Mouse (Mus musculus) lung, adult 2 months (tissue): Measurements from ENCODE around the gene Nedd4. TPM values are rescaled to one million over a fixed set of nuclear protein-coding genes. Genes with fewer than 3 reads are reported as not detected.
"Not testable (repeated sequence)": the region's sequence is repeated elsewhere in the genome, so short reads cannot be mapped to it uniquely, and the experiment has no call there.

Experiments used
- DNase-seq: peaks from one replicate; pipeline ENCODE4 v3.0.0; 2022
- H3K4me1 ChIP-seq: fragments of 200-500 bp; 2 replicates; pipeline ENCODE4 v1.6.1; 2011; ENCODE audit warnings: low read length; ENCODE audit not compliant: control insufficient read depth, insufficient read depth
- H3K4me3 ChIP-seq: fragments of 200-500 bp; replicated peaks from 2 replicates; pipeline ENCODE3; 2011; ENCODE audit warnings: low read depth, mild to moderate bottlenecking, control low read depth, low read length; ENCODE audit errors: extremely low read depth
- CTCF ChIP-seq: fragments of 200-500 bp; IDR thresholded peaks from 2 replicates; pipeline ENCODE4 v1.5.1; 2011; ENCODE audit warnings: mild to moderate bottlenecking, low read length, control low read depth; ENCODE audit not compliant: insufficient read depth
- POLR2A ChIP-seq: fragments of 200-500 bp; IDR thresholded peaks from 2 replicates; pipeline ENCODE4 v1.6.1; 2011; ENCODE audit warnings: low read depth, mild to moderate bottlenecking, control low read depth, low read length, borderline replicate concordance; ENCODE audit errors: extremely low read depth
- whole genome bisulfite sequencing: fragments of 180-500 bp; shearing (Covaris S2); methylation state at CpG from one replicate; pipeline ENCODE4 v1.1.7; 2018; 5-methylcytosine and 5-hydroxymethylcytosine counted together
- polyA plus RNA-seq: library from polyadenylated mRNA; depleted of rRNA; stranded (reverse); fragments of >200 nt; gene quantifications from 2 replicates; pipeline ENCODE4 v1.2.3, GENCODE M21; 2012

Gene Nedd4
- polyA plus RNA-seq, 1 experiment, result 165 TPM

DNA sequence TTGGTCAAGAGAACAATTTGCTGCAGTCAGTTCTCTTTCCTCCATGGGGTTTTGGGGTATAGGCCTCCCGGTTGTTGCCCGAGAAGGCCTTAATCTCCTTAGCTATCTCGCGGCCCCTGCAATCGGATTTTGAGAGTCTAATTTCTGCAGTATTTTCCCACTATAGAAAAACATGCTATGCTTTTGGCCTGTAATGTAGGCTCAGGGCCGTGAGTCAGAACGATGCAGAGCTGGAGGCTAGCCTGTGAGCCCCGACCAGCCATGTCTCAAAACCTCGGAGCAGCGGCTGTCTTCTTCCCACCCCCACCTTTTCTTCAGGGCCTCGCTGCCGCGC lies 618 bp upstream of the Nedd4 start:
- H3K4me1 ChIP-seq, result peaks cover 17% of the 10 kb centered on the region
- no peak for DNase-seq
- 2% methylated on average over 13 of the region's 13 CpGs for WGBS
- peak overlapping the region; percentile 77 for H3K4me3 ChIP-seq
- TF ChIP-seq POLR2A, result no peak
- TF ChIP-seq CTCF, result no peak

DNA sequence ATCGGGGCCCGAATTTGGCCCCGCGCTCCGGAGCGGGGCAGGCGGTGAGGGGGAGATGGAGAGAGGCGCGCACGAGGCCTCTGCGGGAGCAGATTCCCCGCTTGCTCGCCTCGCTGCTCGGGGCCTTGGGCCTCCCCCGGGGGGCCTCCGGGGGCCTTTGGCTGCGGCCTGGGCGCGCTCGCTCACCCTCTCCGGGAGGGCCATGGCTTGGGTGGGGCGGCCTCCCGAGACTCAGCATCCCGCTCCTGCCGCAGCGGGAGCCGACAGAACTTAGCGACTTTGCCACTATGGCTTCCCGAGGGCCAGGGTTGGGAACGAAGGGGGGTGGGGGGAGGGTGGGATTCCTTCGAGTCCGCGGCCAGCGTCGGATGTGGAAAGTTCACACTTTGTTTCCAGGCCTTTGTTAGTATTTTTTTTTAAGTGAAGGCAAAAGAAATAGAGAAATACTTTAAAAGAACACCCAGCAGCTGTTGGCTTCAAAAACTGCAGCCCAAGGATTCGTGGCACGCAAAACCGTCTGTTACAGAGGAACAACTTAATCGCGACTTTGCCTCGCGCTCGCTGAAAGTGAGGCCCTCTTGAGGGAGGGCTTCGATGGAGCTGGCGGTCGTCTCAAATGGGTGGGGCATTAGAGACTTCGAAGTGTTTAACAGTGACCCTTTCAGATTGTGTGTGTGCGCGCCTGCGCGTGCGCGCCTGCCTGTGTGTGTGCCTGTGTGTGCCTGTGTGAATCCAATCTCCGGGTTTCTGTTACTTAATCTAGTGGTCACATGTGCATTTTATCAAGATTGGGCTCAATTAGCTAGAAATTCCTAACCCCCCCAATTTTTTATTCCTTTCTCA lies 766 bp downstream of the Nedd4 start:
- peak overlapping the region; percentile 99 for H3K4me3 ChIP-seq
- H3K4me1 ChIP-seq, result peaks cover 20% of the 10 kb centered on the region
- TF ChIP-seq CTCF (no peak), POLR2A (peak; percentile 85; the same call in 1 of the 2 replicates)
- peak; percentile 75 for DNase-seq
- WGBS, result under 1% methylated on average over 55 of the region's 55 CpGs

DNA sequence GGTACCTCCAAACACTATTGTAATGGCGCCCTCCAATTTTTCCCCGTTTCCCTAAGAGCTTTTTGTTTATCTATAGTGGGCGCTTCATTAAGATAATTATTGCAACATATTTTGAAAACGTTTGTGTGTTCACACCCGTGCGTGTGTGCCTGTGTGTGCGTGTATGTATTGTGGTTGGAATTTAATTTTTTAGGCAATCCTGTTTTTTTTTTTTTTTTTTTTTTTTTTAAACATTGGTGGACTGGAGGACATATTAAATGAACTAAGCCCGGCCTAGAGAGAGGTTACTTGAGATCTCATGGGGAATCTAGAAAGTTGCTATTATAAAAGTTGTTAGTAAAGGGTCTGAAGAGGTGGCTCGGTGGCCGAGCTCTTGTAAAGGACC lies 1.4 kb downstream of the Nedd4 start:
- Histone ChIP-seq H3K4me3 (peak overlapping the region; percentile 99), H3K4me1 (peaks cover 20% of the 10 kb centered on the region)
- TF ChIP-seq CTCF (no peak), POLR2A (no peak)
- no peak for DNase-seq
- 12% methylated on average over 10 of the region's 10 CpGs for WGBS

DNA sequence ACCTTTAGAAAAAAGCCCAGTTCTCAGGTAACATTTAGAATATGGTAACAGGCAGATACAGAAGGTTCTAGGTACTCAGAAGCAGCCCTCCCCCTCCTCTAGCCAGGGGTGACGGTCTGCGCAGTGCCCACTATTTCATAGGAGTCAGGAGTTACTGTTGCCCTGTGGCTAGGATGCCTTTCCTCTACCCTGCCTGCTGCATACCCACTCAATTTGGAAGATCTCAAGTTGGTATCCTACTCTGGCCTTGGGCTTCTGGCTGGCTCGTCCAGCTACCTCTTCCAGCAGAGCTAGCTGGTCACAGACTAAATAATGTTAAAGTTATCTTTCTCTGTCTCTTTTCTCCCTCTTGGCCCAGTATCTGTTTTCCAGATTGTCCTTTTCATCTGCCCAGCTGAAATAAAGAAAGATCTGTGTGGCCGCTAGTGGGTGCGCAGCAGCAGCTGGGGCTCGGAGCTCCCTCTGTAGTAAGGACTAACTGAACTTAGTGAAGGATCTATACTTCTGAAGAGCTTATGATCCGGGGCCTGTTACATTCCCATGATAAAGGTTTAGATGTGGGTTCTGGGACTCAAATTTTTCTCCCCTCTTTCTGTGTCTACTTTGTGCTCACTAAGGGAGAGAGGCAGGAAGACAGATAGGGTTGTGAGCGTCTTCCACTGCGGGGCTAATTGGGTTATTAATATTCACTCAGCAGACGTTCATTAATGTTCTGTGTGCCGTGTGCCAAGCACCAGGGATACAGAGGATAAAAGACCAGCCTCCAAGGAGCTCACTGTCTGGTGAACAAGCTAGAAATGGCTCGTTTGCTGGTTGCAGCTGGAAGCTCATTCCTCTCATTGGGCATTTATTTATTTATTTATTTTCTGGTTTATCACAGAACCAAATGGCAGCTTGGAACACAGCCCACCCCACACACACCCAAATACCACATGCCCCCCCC lies 2.5 kb downstream of the Nedd4 start:
- WGBS, result 29% methylated on average over 12 of the region's 12 CpGs
- TF ChIP-seq POLR2A (no peak), CTCF (0 out of 2 replicates have a peak, but pooled peaks have one; percentile 7)
- Histone ChIP-seq H3K4me1 (peaks cover 20% of the 10 kb centered on the region), H3K4me3 (peak overlapping the region; percentile 36)
- DNase-seq, result no peak

DNA sequence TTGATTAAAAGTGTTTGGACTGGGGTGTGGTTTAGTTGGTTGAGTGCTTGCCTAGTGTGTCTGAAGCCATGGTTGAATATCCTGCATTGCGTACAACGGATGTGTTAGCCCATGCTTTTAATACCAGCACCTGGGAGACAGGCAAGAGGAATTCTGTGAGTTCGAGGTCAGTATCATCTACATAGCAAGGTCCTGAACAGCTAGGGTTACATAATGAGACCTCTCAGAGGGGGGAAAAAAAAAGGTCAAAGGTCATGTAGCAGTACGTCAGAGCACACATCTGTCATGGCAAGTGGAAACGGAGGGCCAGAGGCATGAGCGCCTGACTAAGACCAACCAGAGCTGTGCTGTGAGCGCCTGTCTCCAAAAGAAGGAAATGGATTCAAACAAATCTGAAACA lies 3.4 kb downstream of the Nedd4 start:
- H3K4me3 ChIP-seq, result no peak overlapping the region
- H3K4me1 ChIP-seq, result peaks cover 20% of the 10 kb centered on the region
- DNase-seq, result no peak
- TF ChIP-seq POLR2A, result no peak
- TF ChIP-seq CTCF, result no peak
- 37% methylated on average over 7 of the region's 7 CpGs for WGBS

DNA sequence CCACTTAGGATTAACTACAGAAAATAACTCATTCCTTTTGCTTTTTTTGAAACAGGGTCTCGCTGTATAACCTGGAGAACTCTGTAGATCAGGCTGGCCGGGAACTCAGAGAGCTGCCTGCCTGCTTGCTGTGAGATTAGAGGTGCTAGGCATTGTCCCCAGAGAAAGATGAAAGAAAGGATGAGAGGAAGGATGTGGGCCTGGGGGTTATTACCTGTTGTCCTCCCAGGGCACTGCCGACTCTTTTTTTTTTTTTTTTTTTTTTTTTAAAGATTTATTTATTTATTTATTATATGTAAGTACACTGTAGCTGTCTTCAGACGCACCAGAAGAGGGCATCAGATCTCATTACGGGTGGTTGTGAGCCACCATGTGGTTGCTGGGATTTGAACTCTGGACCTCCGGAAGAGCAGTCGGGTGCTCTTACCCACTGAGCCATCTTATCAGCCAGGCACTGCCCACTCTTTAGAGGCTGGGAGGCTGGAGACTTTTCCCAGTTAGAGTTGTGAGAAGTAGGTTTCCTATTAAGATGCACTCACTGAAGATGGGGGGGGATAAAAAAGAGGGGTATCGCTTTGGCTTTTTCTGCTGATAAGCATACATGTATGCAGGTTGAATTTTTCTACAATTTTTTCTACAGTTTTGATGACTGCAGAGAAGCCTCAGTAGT lies 4.3 kb downstream of the Nedd4 start:
- H3K4me3 ChIP-seq, DNase-seq: not testable (repeated sequence)
- peaks cover 20% of the 10 kb centered on the region for H3K4me1 ChIP-seq
- 57% methylated on average over 7 of the region's 8 CpGs for WGBS

DNA sequence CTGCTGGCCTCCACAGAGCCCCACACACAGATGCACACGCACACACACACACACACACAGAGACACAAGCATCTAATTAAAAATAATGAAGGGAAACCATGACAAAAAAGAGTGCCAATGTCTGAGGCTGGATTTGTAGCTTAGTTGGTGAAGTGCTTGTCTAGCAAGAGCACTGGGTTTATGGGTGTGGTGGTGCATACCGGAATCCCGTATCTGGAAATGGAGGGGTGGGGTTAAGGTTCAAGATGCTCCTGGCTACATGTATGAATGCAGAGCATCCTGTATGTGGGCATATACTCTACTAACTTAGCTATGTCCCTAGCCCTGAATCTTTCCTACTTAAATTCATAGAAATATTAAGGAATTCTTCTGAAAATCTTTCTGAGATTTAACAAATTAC lies 5.0 kb downstream of the Nedd4 start:
- DNase-seq, result no peak
- no peak for TF ChIP-seq CTCF
- no peak for TF ChIP-seq POLR2A
- Histone ChIP-seq H3K4me1 (peaks cover 20% of the 10 kb centered on the region), H3K4me3 (no peak overlapping the region)
- 39% methylated on average over 3 of the region's 3 CpGs for WGBS

DNA sequence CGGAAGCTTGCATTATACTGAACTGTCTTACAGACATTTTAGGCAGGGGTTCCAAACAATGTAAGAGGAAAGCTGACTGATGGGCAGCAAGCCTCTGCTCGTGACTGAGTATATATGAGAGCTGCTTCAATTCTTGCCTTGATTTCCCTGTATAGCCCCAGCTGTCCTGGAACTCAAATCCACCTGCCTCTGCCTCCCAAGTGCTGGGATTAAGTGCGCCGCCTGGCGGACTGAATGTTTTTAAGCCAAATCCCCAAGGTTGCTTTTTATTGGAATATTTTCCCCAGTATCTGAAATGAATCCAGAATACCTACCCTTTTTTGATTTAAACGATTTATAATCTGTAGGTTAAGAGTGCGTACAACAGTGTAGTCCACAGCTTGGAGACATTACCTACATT lies 7.2 kb downstream of the Nedd4 start:
- DNase-seq, result no peak
- 67% methylated on average over 7 of the region's 7 CpGs for WGBS
- Histone ChIP-seq H3K4me1 (peaks cover 15% of the 10 kb centered on the region), H3K4me3 (no peak overlapping the region)
- TF ChIP-seq CTCF (0 out of 2 replicates have a peak, but pooled peaks have one; percentile 3), POLR2A (no peak)

DNA sequence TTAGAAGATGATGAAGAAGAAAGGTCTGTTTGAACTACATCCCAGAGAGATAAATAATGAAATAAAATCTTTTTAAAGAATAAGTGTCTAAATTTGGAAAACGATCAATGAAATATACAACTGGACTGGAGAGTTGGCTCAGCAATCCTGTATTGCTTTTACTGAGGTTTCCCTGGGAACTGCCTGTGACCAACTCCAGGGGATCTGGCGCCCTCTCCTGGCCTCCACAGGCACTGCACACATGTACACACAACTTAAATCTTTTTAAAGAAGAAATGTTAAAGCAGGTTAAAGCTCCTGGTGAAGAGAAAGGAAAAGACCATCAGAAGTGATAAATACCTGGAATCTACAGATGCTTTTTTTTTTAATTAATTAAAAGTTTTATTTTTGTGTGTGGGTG lies 10.2 kb downstream of the Nedd4 start:
- no peak for TF ChIP-seq POLR2A
- peak; percentile 94 for TF ChIP-seq CTCF
- Histone ChIP-seq H3K4me1 (no peaks in the 10 kb centered on the region; the same call in 1 of the 2 replicates), H3K4me3 (no peak overlapping the region)
- peak; percentile 79 for DNase-seq
- WGBS, result 12% methylated on average over 2 of the region's 2 CpGs
